Mouse (Mus musculus) hindbrain, postnatal 0 days (tissue): ENCODE data around the gene Bmp7. TPM values are rescaled to one million over a fixed set of nuclear protein-coding genes. Genes with fewer than 3 reads are reported as not detected.

Experiments used
- ATAC-seq: fragments of 200-750 bp; cut with Nextera tagmentation; 2 replicates; pipeline ENCODE4 v1.8.0; 2017; ENCODE audit warnings: mild to moderate bottlenecking, moderate TSS enrichment, moderate library complexity
- DNase-seq: peaks from one replicate; pipeline ENCODE4 v3.0.0-alpha.2; 2015; ENCODE audit warnings: low spot score
- H3K27ac ChIP-seq: fragments of 300-500 bp; sonication (generic); 2 replicates; pipeline ENCODE4 v1.5.1; 2014; ENCODE audit warnings: mild to moderate bottlenecking
- H3K27me3 ChIP-seq: fragments of 300-500 bp; sonication (generic); 2 replicates; pipeline ENCODE4 v1.6.1; 2014; ENCODE audit warnings: low read length, mixed read lengths; ENCODE audit not compliant: insufficient read depth
- H3K36me3 ChIP-seq: fragments of 300-500 bp; sonication (generic); 2 replicates; pipeline ENCODE4 v1.6.1; 2014; ENCODE audit warnings: low read length, mixed read lengths; ENCODE audit not compliant: insufficient read depth
- H3K4me1 ChIP-seq: fragments of 300-500 bp; sonication (generic); 2 replicates; pipeline ENCODE4 v1.6.1; 2014; ENCODE audit warnings: antibody characterized with exemption, low read length, mixed read lengths; ENCODE audit not compliant: insufficient read depth
- H3K4me2 ChIP-seq: fragments of 300-500 bp; sonication (generic); 2 replicates; pipeline ENCODE4 v1.6.1; 2014; ENCODE audit warnings: low read depth, mild to moderate bottlenecking, low read length, moderate library complexity, mixed read lengths
- H3K4me3 ChIP-seq: fragments of 300-500 bp; sonication (generic); 2 replicates; pipeline ENCODE4 v1.5.1; 2014; ENCODE audit warnings: low read length
- H3K9ac ChIP-seq: fragments of 300-500 bp; sonication (generic); replicated peaks from 2 replicates; pipeline ENCODE4 v1.6.1; 2014; ENCODE audit warnings: mild to moderate bottlenecking, low read length, moderate library complexity, mixed read lengths
- H3K9me3 ChIP-seq: fragments of 300-500 bp; sonication (generic); 2 replicates; pipeline ENCODE4 v1.6.1; 2016; ENCODE audit warnings: low read length, mixed read lengths
- CTCF ChIP-seq: IDR thresholded peaks from 2 replicates; pipeline ENCODE4 v1.5.1; 2016; ENCODE audit warnings: antibody characterized with exemption, control low read depth, low read depth
- WGBS: fragments of 180-500 bp; shearing (Covaris S2); extraction: QIAGEN DNeasy Blood & Tissue Kit; methylation state at CpG from one replicate; pipeline ENCODE4 v1.1.7; 2014; 5-methylcytosine and 5-hydroxymethylcytosine counted together
- polyA plus RNA-seq: library from polyadenylated mRNA; unstranded; fragments of >200 nt; fragmentation: Nextera tagmentation; extraction: Ambion mirVana; gene quantifications from 2 replicates; pipeline ENCODE4 v1.2.1, GENCODE M21; 2015
- total RNA-seq: library from RNA; depleted of rRNA; stranded (reverse); fragments of >200 nt; gene quantifications from 2 replicates; pipeline ENCODE4 v1.2.3, GENCODE M21; 2014

Bmp7 gene
- total and polyA plus RNA-seq, 2 experiments from 2014 or later: 15.6 to 25.1 TPM

- Histone ChIP-seq H3K27me3 (no peaks in the 10 kb centered on the region), H3K27ac (no peak overlapping the region), H3K36me3 (no peaks in the 10 kb centered on the region), H3K4me3 (no peak overlapping the region), H3K9me3 (no peaks in the 10 kb centered on the region), H3K4me1 (peaks cover 2% of the 10 kb centered on the region; the same call in 1 of the 2 replicates), H3K9ac (no peak overlapping the region), H3K4me2 (no peak overlapping the region)
- ATAC-seq (no peak), DNase-seq (no peak)
- 85% methylated on average over 4 of the region's 4 CpGs for WGBS
- TF ChIP-seq CTCF: no peak
Measured at GRCm38 (mm10) chr2:172846311-172846575, 93.9 kb downstream of the Bmp7 start.

GRCm38 (mm10) chr2:172845536-172846310 lies 94.4 kb downstream of the Bmp7 start:
- Histone ChIP-seq H3K27me3 (no peaks in the 10 kb centered on the region), H3K9me3 (no peaks in the 10 kb centered on the region), H3K27ac (no peak overlapping the region), H3K4me1 (peaks cover 5% of the 10 kb centered on the region; the same call in 1 of the 2 replicates), H3K9ac (no peak overlapping the region), H3K4me2 (no peak overlapping the region), H3K4me3 (no peak overlapping the region), H3K36me3 (no peaks in the 10 kb centered on the region)
- 56% methylated on average over 31 of the region's 31 CpGs for WGBS
- no peak for DNase-seq
- ATAC-seq: no peak
- TF ChIP-seq CTCF: no peak

GRCm38 (mm10) chr2:172843903-172844302 lies 96.2 kb downstream of the Bmp7 start:
- Histone ChIP-seq H3K9me3 (no peaks in the 10 kb centered on the region), H3K36me3 (no peaks in the 10 kb centered on the region), H3K9ac (no peak overlapping the region), H3K27me3 (no peaks in the 10 kb centered on the region), H3K4me3 (no peak overlapping the region), H3K4me2 (no peak overlapping the region), H3K4me1 (peaks cover 5% of the 10 kb centered on the region; the same call in 1 of the 2 replicates), H3K27ac (no peak overlapping the region)
- TF ChIP-seq CTCF: no peak
- ATAC-seq (no peak), DNase-seq (no peak)
- WGBS: 80% methylated on average over 9 of the region's 9 CpGs

GRCm38 (mm10) chr2:172842306-172842705 lies 97.8 kb downstream of the Bmp7 start:
- ATAC-seq: no peak
- H3K36me3 ChIP-seq: no peaks in the 10 kb centered on the region

GRCm38 (mm10) chr2:172840905-172841750 lies 99.0 kb downstream of the Bmp7 start:
- Histone ChIP-seq H3K4me2 (no peak overlapping the region), H3K36me3 (no peaks in the 10 kb centered on the region), H3K9ac (no peak overlapping the region), H3K9me3 (no peaks in the 10 kb centered on the region), H3K4me1 (peaks cover 5% of the 10 kb centered on the region; the same call in 1 of the 2 replicates), H3K27me3 (no peaks in the 10 kb centered on the region; the same call in 1 of the 2 replicates), H3K27ac (no peak overlapping the region), H3K4me3 (no peak overlapping the region)
- DNase-seq (no peak), ATAC-seq (no peak)
- no peak for TF ChIP-seq CTCF
- WGBS: 45% methylated on average over 11 of the region's 11 CpGs

More at GRCm38 (mm10) chr2:172842306-172842705, 97.8 kb downstream of the Bmp7 start:
- DNase-seq: no peak
- no peak overlapping the region for H3K4me2 ChIP-seq
- no peak overlapping the region for H3K27ac ChIP-seq
- no peak for TF ChIP-seq CTCF
- H3K27me3 ChIP-seq: no peaks in the 10 kb centered on the region; the same call in 1 of the 2 replicates
- H3K4me1 ChIP-seq: peaks cover 5% of the 10 kb centered on the region; the same call in 1 of the 2 replicates
- no peaks in the 10 kb centered on the region for H3K9me3 ChIP-seq
- 75% methylated on average over 4 of the region's 4 CpGs for WGBS
- H3K9ac ChIP-seq: no peak overlapping the region
- no peak overlapping the region for H3K4me3 ChIP-seq

GRCm38 (mm10) chr2:172839317-172839980 lies 100.7 kb downstream of the Bmp7 start:
- no peak overlapping the region for H3K9ac ChIP-seq
- ATAC-seq (no peak), DNase-seq (no peak)
- H3K9me3 ChIP-seq: no peaks in the 10 kb centered on the region
- 36% methylated on average over 10 of the region's 10 CpGs for WGBS
- H3K27me3 ChIP-seq: no peaks in the 10 kb centered on the region; the same call in 1 of the 2 replicates
- no peak overlapping the region for H3K4me2 ChIP-seq
- no peak overlapping the region for H3K4me3 ChIP-seq
- TF ChIP-seq CTCF: no peak
- H3K36me3 ChIP-seq: no peaks in the 10 kb centered on the region
- no peak overlapping the region for H3K27ac ChIP-seq
- H3K4me1 ChIP-seq: peaks cover 5% of the 10 kb centered on the region; the same call in 1 of the 2 replicates
